Mouse (Mus musculus): ENCODE data around the gene Auh.

The Auh gene

GRCm38 (mm10) chr13:52929209-52930171 lies at the start of gene Auh:
TSS of gene Auh (minus strand) at chr13:52929681.
- peak; percentile 70 for DNase-seq (ENCODE audit: low spot score)

DNA sequence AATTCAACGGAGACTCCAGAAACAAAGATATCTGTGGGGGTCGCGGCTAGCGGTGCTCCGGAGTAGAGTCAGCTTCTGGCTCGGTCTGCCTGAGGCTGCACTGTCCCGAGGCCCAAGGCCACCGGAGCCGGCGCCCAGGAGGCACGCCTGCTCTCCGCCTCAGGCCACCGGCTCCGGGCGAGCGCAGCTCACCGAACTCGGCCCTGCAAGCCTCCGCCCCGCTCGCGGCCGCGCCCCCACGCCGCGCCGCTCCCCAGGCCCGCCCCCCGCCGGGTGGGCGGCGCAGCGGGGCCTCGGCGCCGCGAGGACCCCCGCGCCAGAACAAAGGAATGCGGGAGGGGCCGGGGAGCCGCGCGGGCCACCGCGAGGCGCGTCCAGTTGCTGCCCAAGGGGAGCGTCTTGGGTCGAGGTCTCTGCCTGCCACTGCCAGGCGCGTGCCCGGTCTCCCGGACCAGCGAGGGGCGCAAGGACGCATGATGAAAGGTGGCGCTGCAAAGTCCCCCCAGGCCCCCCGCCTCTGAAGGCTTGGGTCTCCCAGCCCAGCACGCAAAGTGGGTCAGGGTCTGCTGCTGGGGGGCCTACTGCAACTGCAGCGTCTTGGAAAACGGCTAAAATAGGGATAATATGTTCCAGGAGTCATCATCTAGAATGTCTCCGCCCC lies 49.0 kb upstream of the Auh start:
- no peak for DNase-seq (ENCODE audit: low spot score)

GRCm38 (mm10) chr13:52977757-52978156 lies 48.3 kb upstream of the Auh start:
- no peak for DNase-seq (ENCODE audit: low spot score)

DNA sequence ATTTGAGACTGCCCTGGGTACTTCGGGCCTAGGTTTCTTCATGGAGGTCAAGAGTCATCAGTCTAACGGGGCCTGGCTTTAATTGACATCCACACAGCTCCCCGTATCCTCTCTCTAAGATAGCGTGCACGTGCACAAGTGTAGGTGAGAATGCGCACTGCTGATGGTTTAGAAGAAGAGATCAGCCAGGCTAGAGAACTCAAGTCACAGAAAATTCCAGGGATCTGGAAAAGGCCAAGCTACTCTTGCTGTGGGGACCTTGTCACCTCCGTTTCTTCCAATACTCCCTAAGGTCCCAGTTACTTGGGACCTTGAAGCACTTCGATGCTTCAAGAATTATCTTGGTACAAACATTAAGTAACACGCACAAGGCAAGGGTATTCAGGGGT lies 47.7 kb upstream of the Auh start:
- DNase-seq (ENCODE audit: low spot score) = no peak

GRCm38 (mm10) chr13:52976510-52977220 lies 47.2 kb upstream of the Auh start:
- no peak for DNase-seq (ENCODE audit: low spot score)

- no peak for DNase-seq (ENCODE audit: low spot score)
Observed at GRCm38 (mm10) chr13:52976130-52976509, 46.6 kb upstream of the Auh start.

DNA sequence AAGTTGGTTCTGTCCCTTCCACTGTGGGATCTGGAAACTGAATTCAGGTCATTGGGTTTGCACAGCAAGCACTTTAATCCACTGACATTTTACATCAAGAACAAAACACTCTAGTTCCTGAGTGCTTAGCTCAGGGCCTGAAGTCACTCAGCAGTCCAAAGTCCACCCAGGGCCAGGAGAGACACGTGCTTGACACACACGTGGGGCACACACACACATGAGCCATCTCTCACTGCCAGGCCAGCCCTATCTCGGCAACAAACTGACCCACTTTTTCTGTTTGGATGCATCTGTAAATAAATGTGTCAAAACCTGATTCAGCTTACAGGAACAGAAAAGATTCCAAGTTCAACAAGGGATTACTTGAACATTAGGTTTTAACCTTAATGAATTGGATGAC lies 45.2 kb upstream of the Auh start:
- no peak for DNase-seq (ENCODE audit: low spot score)

GRCm38 (mm10) chr13:52973427-52973826 lies 43.9 kb upstream of the Auh start:
- no peak for DNase-seq (ENCODE audit: low spot score)

- DNase-seq (ENCODE audit: low spot score) = no peak
Observed at GRCm38 (mm10) chr13:52972626-52973025, 43.1 kb upstream of the Auh start.

GRCm38 (mm10) chr13:52970876-52971275 lies 41.4 kb upstream of the Auh start:
- no peak for DNase-seq (ENCODE audit: low spot score)

GRCm38 (mm10) chr13:52962922-52963321 lies 33.4 kb upstream of the Auh start:
- DNase-seq (ENCODE audit: low spot score) = no peak

- DNase-seq (ENCODE audit: low spot score) = no peak
Observed at GRCm38 (mm10) chr13:52962361-52962760, 32.9 kb upstream of the Auh start.

GRCm38 (mm10) chr13:52953779-52954553 lies 24.5 kb upstream of the Auh start:
- no peak for DNase-seq (ENCODE audit: low spot score)

DNA sequence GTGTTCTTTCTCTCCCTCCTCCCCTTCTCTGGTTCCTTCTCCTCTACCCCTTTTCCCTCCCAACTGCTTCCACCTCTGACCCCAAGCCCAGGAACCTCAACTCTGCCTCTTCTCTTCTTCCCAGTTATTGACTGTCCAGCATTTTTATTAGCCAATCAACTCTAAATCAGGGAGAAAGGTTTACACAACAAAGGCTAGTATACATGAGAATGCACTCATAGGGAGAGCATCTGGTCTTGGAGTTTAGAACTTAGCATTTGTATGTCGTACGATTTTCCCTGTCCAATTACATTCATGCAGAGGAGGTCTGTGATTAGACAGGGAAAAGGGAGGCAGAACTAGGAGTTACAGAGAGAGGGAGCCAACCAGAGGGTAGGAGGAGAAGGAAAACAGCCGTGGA lies 19.7 kb upstream of the Auh start:
- DNase-seq (ENCODE audit: low spot score) = no peak

GRCm38 (mm10) chr13:52947545-52947944 lies 18.1 kb upstream of the Auh start:
- no peak for DNase-seq (ENCODE audit: low spot score)

- no peak for DNase-seq (ENCODE audit: low spot score)
Observed at GRCm38 (mm10) chr13:52945769-52946168, 16.3 kb upstream of the Auh start.

- DNase-seq (ENCODE audit: low spot score) = peak; percentile 22
Observed at GRCm38 (mm10) chr13:52944116-52944515, 14.6 kb upstream of the Auh start.

GRCm38 (mm10) chr13:52942876-52943388 lies 13.5 kb upstream of the Auh start:
- DNase-seq (ENCODE audit: low spot score) = no peak

DNA sequence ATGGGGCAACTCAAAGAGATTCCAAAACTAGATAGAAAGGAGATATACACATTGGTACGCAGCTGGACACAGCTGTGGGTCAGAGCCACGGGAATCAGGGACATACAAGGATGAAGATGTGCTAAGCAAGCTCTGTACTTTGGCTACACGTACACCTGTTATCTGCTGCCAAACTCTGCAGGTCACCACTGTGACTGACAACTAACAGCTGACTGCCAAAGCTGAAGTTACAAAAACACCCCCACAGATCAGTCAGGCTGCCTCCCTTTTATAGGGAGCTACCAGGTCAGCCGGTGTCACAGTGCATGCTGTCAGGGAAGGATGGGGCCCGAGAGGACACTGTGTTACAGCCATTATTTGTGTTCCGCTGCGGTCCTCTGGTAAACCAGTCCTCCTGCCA lies 11.5 kb upstream of the Auh start:
- DNase-seq (ENCODE audit: low spot score) = no peak

DNA sequence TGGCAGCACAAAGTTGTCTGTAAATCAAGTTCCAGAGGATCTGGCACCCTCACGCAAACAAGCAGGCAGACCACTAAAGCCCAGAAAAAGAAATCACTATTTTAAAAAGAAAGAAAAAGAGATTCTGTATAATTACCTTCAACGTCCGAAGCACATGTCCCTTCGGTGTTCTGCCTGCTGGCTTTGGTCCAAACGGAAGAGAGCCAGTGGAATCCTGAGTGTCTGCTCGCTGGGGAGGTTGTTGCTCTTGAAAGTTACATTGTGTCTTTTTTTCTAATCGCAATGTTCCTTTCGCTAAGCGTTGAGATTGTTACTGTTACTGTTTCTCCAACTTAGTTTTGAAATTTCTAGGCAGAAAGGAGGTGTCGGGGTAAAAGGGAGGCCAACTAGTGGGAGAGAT lies 1.1 kb upstream of the Auh start:
- peak; percentile 20 for DNase-seq (ENCODE audit: low spot score)

- no peak for DNase-seq (ENCODE audit: low spot score)
Observed at GRCm38 (mm10) chr13:52928392-52928791, 1.1 kb downstream of the Auh start.

DNA sequence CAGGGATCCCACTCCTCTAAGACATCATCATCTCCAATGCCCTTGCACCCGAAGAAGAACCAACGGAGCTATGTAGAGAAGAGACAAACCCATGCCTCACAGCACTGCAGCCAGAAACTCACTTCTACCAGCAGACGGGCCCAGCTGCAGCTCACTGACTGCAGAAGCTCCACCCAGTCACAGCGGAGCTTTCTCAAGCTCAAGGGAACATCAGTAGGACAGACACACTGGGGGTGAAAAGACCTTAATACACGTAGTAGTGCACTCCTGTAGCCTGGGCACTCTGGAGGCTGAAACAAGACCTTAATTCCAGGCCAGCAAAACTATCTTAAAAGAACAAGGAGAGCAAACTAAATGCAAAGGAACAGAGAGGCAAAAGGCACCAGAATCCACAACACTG lies 5.0 kb downstream of the Auh start:
- no peak for DNase-seq (ENCODE audit: low spot score)
